Mouse (Mus musculus) cerebellum, adult 11-12 months (tissue): Measurements from ENCODE around the gene Erlec1.

ENCODE experiments used
- DNase-seq: peaks from one replicate; pipeline ENCODE4 v3.0.0; 2022

The Erlec1 gene

GRCm38 (mm10) chr11:30954279-30954725 lies at the start of gene Erlec1:
Gene Erlec1, minus strand, starts transcription at chr11:30954335.
- DNase-seq: peak; percentile 88

- DNase-seq: no peak
These were observed 47.2 kb upstream of the Erlec1 start for GRCm38 (mm10) chr11:31001169-31001908.

- no peak for DNase-seq
These were observed 45.9 kb upstream of the Erlec1 start for GRCm38 (mm10) chr11:31000028-31000427.

GRCm38 (mm10) chr11:30998704-30999103 lies 44.6 kb upstream of the Erlec1 start:
- DNase-seq: no peak

- DNase-seq: no peak
These were observed 44.1 kb upstream of the Erlec1 start for GRCm38 (mm10) chr11:30998199-30998598.

GRCm38 (mm10) chr11:30996670-30997069 lies 42.5 kb upstream of the Erlec1 start:
- DNase-seq: no peak

GRCm38 (mm10) chr11:30986625-30987017 lies 32.5 kb upstream of the Erlec1 start:
- DNase-seq: peak; percentile 14

- DNase-seq: peak; percentile 86
These were observed 31.9 kb upstream of the Erlec1 start, which contains the start of gene Chac2 for GRCm38 (mm10) chr11:30985877-30986624. Gene Chac2, minus strand, starts transcription at chr11:30986350.

- no peak for DNase-seq
These were observed 31.1 kb upstream of the Erlec1 start for GRCm38 (mm10) chr11:30985237-30985636.

- DNase-seq: peak; percentile 61
These were observed 523 bp downstream of the Erlec1 start for GRCm38 (mm10) chr11:30953469-30954154.

- DNase-seq: no peak
These were observed 1.3 kb downstream of the Erlec1 start for GRCm38 (mm10) chr11:30952829-30953228.

GRCm38 (mm10) chr11:30943522-30943921 lies 10.6 kb downstream of the Erlec1 start:
- peak; percentile 83 for DNase-seq

- DNase-seq: no peak
These were observed 25.6 kb downstream of the Erlec1 start for GRCm38 (mm10) chr11:30928498-30928897.

- no peak for DNase-seq
These were observed 26.1 kb downstream of the Erlec1 start for GRCm38 (mm10) chr11:30928079-30928478.

- DNase-seq: no peak
These were observed 30.9 kb downstream of the Erlec1 start for GRCm38 (mm10) chr11:30923283-30923682.

- no peak for DNase-seq
These were observed 33.5 kb downstream of the Erlec1 start for GRCm38 (mm10) chr11:30920641-30921040.

- no peak for DNase-seq
These were observed 41.8 kb downstream of the Erlec1 start for GRCm38 (mm10) chr11:30912311-30912710.

GRCm38 (mm10) chr11:30899312-30899711 lies 54.8 kb downstream of the Erlec1 start:
- no peak for DNase-seq

GRCm38 (mm10) chr11:30896201-30896600 lies 57.9 kb downstream of the Erlec1 start:
- no peak for DNase-seq

GRCm38 (mm10) chr11:30888153-30888552 lies 66.0 kb downstream of the Erlec1 start:
- DNase-seq: no peak

GRCm38 (mm10) chr11:30885171-30885871 lies 68.8 kb downstream of the Erlec1 start, which contains the start of the genes Gpr75 and Asb3:
Gene Gpr75, plus strand, starts transcription at chr11:30885358.
Gene Asb3, plus strand, starts transcription at chr11:30885416.
- DNase-seq: peak; percentile 89
